Mouse (Mus musculus): Measurements from ENCODE around the gene Tmem219. TPM values are rescaled to one million over a fixed set of nuclear protein-coding genes. Genes with fewer than 3 reads are reported as not detected.

The Tmem219 gene
- 29.2 and 34.9 TPM in 2 replicates for polyA plus RNA-seq (2014; fragmentation: Nextera tagmentation; extraction: Ambion mirVana)

GRCm38 (mm10) chr7:126922624-126923060 lies at the start of gene Tmem219:
Gene Tmem219, minus strand, starts transcription at chr7:126922917.
- peak within 1 kb of the TSS; percentile 35 for H3K4me2 ChIP-seq (ENCODE audit: low read length)
- peak; percentile 66; the same call in 1 of the 2 replicates for ATAC-seq (ENCODE audit: low FRiP score, low TSS enrichment)

GRCm38 (mm10) chr7:126967361-126967760 lies 44.6 kb upstream of the Tmem219 start:
- Histone ChIP-seq H3K4me3 (replicated peaks; ENCODE audit: low read depth, low read length) (no peak overlapping the region), H3K4me1 (ENCODE audit: control insufficient read depth, insufficient read depth, low read length) (no peaks in the 10 kb centered on the region), H3K36me3 (ENCODE audit: control insufficient read depth, insufficient read depth, low read length) (peaks cover 88% of the 10 kb centered on the region), H3K4me2 (ENCODE audit: low read length) (no peak overlapping the region), H3K9me3 (ENCODE audit: control insufficient read depth, low read length) (no peaks in the 10 kb centered on the region), H3K27me3 (ENCODE audit: control insufficient read depth, insufficient read depth, low read length) (no peaks in the 10 kb centered on the region), H3K9ac (replicated peaks; ENCODE audit: low read length) (no peak overlapping the region), H3K27ac (replicated peaks; ENCODE audit: low read depth, low read length) (no peak overlapping the region)
- no peak for ATAC-seq (ENCODE audit: low FRiP score, low TSS enrichment)
- 63% methylated on average over 6 of the region's 6 CpGs for WGBS
- no peak for DNase-seq

More at GRCm38 (mm10) chr7:126922624-126923060, at the start of gene Tmem219:
- Histone ChIP-seq H3K4me3 (replicated peaks; ENCODE audit: low read depth, low read length) (peak within 1 kb of the TSS; percentile 7; the same call in 1 of the 2 replicates), H3K9ac (replicated peaks; ENCODE audit: low read length) (no peak within 1 kb of the TSS; the same call in 1 of the 2 replicates), H3K9me3 (ENCODE audit: control insufficient read depth, low read length) (no peaks in the 10 kb centered on the region), H3K36me3 (ENCODE audit: control insufficient read depth, insufficient read depth, low read length) (no peaks in the 10 kb centered on the region), H3K27me3 (ENCODE audit: control insufficient read depth, insufficient read depth, low read length) (no peaks in the 10 kb centered on the region), H3K4me1 (ENCODE audit: control insufficient read depth, insufficient read depth, low read length) (peaks cover 10% of the 10 kb centered on the region; the same call in 1 of the 2 replicates), H3K27ac (replicated peaks; ENCODE audit: low read depth, low read length) (peak within 1 kb of the TSS; percentile 75)
- 9% methylated on average over 5 of the region's 5 CpGs for WGBS
- DNase-seq: peak; percentile 81

GRCm38 (mm10) chr7:126965568-126965967 lies 42.9 kb upstream of the Tmem219 start:
- Histone ChIP-seq H3K27me3 (ENCODE audit: control insufficient read depth, insufficient read depth, low read length) (no peaks in the 10 kb centered on the region), H3K4me2 (ENCODE audit: low read length) (no peak overlapping the region), H3K27ac (replicated peaks; ENCODE audit: low read depth, low read length) (no peak overlapping the region), H3K9me3 (ENCODE audit: control insufficient read depth, low read length) (no peaks in the 10 kb centered on the region), H3K36me3 (ENCODE audit: control insufficient read depth, insufficient read depth, low read length) (peaks cover 91% of the 10 kb centered on the region), H3K4me1 (ENCODE audit: control insufficient read depth, insufficient read depth, low read length) (no peaks in the 10 kb centered on the region), H3K9ac (replicated peaks; ENCODE audit: low read length) (no peak overlapping the region), H3K4me3 (replicated peaks; ENCODE audit: low read depth, low read length) (no peak overlapping the region)
- 70% methylated on average over 3 of the region's 3 CpGs for WGBS
- no peak for DNase-seq
- ATAC-seq (ENCODE audit: low FRiP score, low TSS enrichment): no peak

- H3K4me1 ChIP-seq (ENCODE audit: control insufficient read depth, insufficient read depth, low read length): no peaks in the 10 kb centered on the region
- no peak overlapping the region for H3K4me2 ChIP-seq (ENCODE audit: low read length)
- H3K9me3 ChIP-seq (ENCODE audit: control insufficient read depth, low read length): no peaks in the 10 kb centered on the region
- WGBS: 30% methylated on average over 19 of the region's 19 CpGs
- ATAC-seq (ENCODE audit: low FRiP score, low TSS enrichment): no peak
- DNase-seq: peak; percentile 61
- no peaks in the 10 kb centered on the region for H3K27me3 ChIP-seq (ENCODE audit: control insufficient read depth, insufficient read depth, low read length)
- peaks cover 91% of the 10 kb centered on the region for H3K36me3 ChIP-seq (ENCODE audit: control insufficient read depth, insufficient read depth, low read length)
- H3K27ac ChIP-seq (replicated peaks; ENCODE audit: low read depth, low read length): no peak overlapping the region
- no peak overlapping the region for H3K4me3 ChIP-seq (replicated peaks; ENCODE audit: low read depth, low read length)
- H3K9ac ChIP-seq (replicated peaks; ENCODE audit: low read length): no peak overlapping the region
Observed at GRCm38 (mm10) chr7:126963548-126964286, 41.0 kb upstream of the Tmem219 start.

- no peak overlapping the region for H3K9ac ChIP-seq (replicated peaks; ENCODE audit: low read length)
- H3K27ac ChIP-seq (replicated peaks; ENCODE audit: low read depth, low read length): no peak overlapping the region
- ATAC-seq (ENCODE audit: low FRiP score, low TSS enrichment) (no peak), DNase-seq (no peak)
- no peaks in the 10 kb centered on the region for H3K27me3 ChIP-seq (ENCODE audit: control insufficient read depth, insufficient read depth, low read length)
- peaks cover 91% of the 10 kb centered on the region for H3K36me3 ChIP-seq (ENCODE audit: control insufficient read depth, insufficient read depth, low read length)
- no peaks in the 10 kb centered on the region for H3K9me3 ChIP-seq (ENCODE audit: control insufficient read depth, low read length)
- no peak overlapping the region for H3K4me3 ChIP-seq (replicated peaks; ENCODE audit: low read depth, low read length)
- H3K4me2 ChIP-seq (ENCODE audit: low read length): no peak overlapping the region
- H3K4me1 ChIP-seq (ENCODE audit: control insufficient read depth, insufficient read depth, low read length): no peaks in the 10 kb centered on the region
- WGBS: 90% methylated on average over 4 of the region's 4 CpGs
Observed at GRCm38 (mm10) chr7:126961965-126962364, 39.2 kb upstream of the Tmem219 start.

- no peak for DNase-seq
- H3K9me3 ChIP-seq (ENCODE audit: control insufficient read depth, low read length): no peaks in the 10 kb centered on the region
- H3K4me2 ChIP-seq (ENCODE audit: low read length): no peak overlapping the region
- no peaks in the 10 kb centered on the region for H3K4me1 ChIP-seq (ENCODE audit: control insufficient read depth, insufficient read depth, low read length)
- no peak overlapping the region for H3K9ac ChIP-seq (replicated peaks; ENCODE audit: low read length)
- no peak for ATAC-seq (ENCODE audit: low FRiP score, low TSS enrichment)
- no peaks in the 10 kb centered on the region for H3K27me3 ChIP-seq (ENCODE audit: control insufficient read depth, insufficient read depth, low read length)
- no peak overlapping the region for H3K27ac ChIP-seq (replicated peaks; ENCODE audit: low read depth, low read length)
- H3K4me3 ChIP-seq (replicated peaks; ENCODE audit: low read depth, low read length): no peak overlapping the region
- H3K36me3 ChIP-seq (ENCODE audit: control insufficient read depth, insufficient read depth, low read length): peaks cover 90% of the 10 kb centered on the region
- 89% methylated on average over 5 of the region's 5 CpGs for WGBS
Observed at GRCm38 (mm10) chr7:126961095-126961494, 38.4 kb upstream of the Tmem219 start.

- Histone ChIP-seq H3K4me3 (replicated peaks; ENCODE audit: low read depth, low read length) (no peak overlapping the region), H3K27me3 (ENCODE audit: control insufficient read depth, insufficient read depth, low read length) (no peaks in the 10 kb centered on the region), H3K36me3 (ENCODE audit: control insufficient read depth, insufficient read depth, low read length) (peaks cover 85% of the 10 kb centered on the region), H3K9me3 (ENCODE audit: control insufficient read depth, low read length) (no peaks in the 10 kb centered on the region), H3K9ac (replicated peaks; ENCODE audit: low read length) (no peak overlapping the region), H3K27ac (replicated peaks; ENCODE audit: low read depth, low read length) (no peak overlapping the region), H3K4me1 (ENCODE audit: control insufficient read depth, insufficient read depth, low read length) (no peaks in the 10 kb centered on the region), H3K4me2 (ENCODE audit: low read length) (no peak overlapping the region)
- ATAC-seq (ENCODE audit: low FRiP score, low TSS enrichment): no peak
- no peak for DNase-seq
- WGBS: 76% methylated on average over 9 of the region's 9 CpGs
Observed at GRCm38 (mm10) chr7:126959780-126960179, 37.1 kb upstream of the Tmem219 start.

- Histone ChIP-seq H3K4me3 (replicated peaks; ENCODE audit: low read depth, low read length) (no peak overlapping the region), H3K27me3 (ENCODE audit: control insufficient read depth, insufficient read depth, low read length) (no peaks in the 10 kb centered on the region), H3K9me3 (ENCODE audit: control insufficient read depth, low read length) (no peaks in the 10 kb centered on the region), H3K9ac (replicated peaks; ENCODE audit: low read length) (no peak overlapping the region), H3K27ac (replicated peaks; ENCODE audit: low read depth, low read length) (no peak overlapping the region), H3K4me1 (ENCODE audit: control insufficient read depth, insufficient read depth, low read length) (peaks cover 15% of the 10 kb centered on the region), H3K4me2 (ENCODE audit: low read length) (no peak overlapping the region), H3K36me3 (ENCODE audit: control insufficient read depth, insufficient read depth, low read length) (peaks cover 53% of the 10 kb centered on the region)
- ATAC-seq (ENCODE audit: low FRiP score, low TSS enrichment) (no peak), DNase-seq (no peak)
- WGBS: 63% methylated on average over 3 of the region's 3 CpGs
Observed at GRCm38 (mm10) chr7:126955125-126955524, 32.4 kb upstream of the Tmem219 start.

- no peak for ATAC-seq (ENCODE audit: low FRiP score, low TSS enrichment)
- H3K4me1 ChIP-seq (ENCODE audit: control insufficient read depth, insufficient read depth, low read length): peaks cover 29% of the 10 kb centered on the region
- H3K9ac ChIP-seq (replicated peaks; ENCODE audit: low read length): peak overlapping the region; percentile 81
- no peaks in the 10 kb centered on the region for H3K27me3 ChIP-seq (ENCODE audit: control insufficient read depth, insufficient read depth, low read length)
- peak overlapping the region; percentile 98 for H3K4me2 ChIP-seq (ENCODE audit: low read length)
- WGBS: 0% methylated on average over 8 of the region's 8 CpGs
- peaks cover 30% of the 10 kb centered on the region for H3K36me3 ChIP-seq (ENCODE audit: control insufficient read depth, insufficient read depth, low read length)
- H3K9me3 ChIP-seq (ENCODE audit: control insufficient read depth, low read length): no peaks in the 10 kb centered on the region
- no peak overlapping the region for H3K27ac ChIP-seq (replicated peaks; ENCODE audit: low read depth, low read length)
- peak overlapping the region; percentile 64 for H3K4me3 ChIP-seq (replicated peaks; ENCODE audit: low read depth, low read length)
- DNase-seq: no peak
Observed at GRCm38 (mm10) chr7:126952646-126953045, 29.9 kb upstream of the Tmem219 start.

Data from midbrain, embryonic 14.5 days (tissue).